Mouse (Mus musculus) heart, postnatal 10 days (tissue): ENCODE data around the gene Naip2. TPM values are rescaled to one million over a fixed set of nuclear protein-coding genes. Genes with fewer than 3 reads are reported as not detected.
"Not testable (repeated sequence)": the region's sequence is repeated elsewhere in the genome, so short reads cannot be mapped to it uniquely, and the experiment has no call there.

Experiments used
- DNase-seq, 2 experiments: peaks; one replicate each; pipeline ENCODE4 v3.0.0; 2021
- intact Hi-C: fragments of 180-260 bp; cut with DNase I; formaldehyde crosslinking; loops from one replicate; pipeline ENCODE4 v1.15.1; 2025
- total RNA-seq, 2 experiments: library from RNA; stranded (reverse); gene quantifications; 2 replicates each; pipeline ENCODE4 v1.2.3; 2021

Gene Naip2
- under 1 TPM; 0.22 to 0.47 TPM for total RNA-seq

GRCm38 (mm10) chr13:100201659-100202333, at the start of gene Naip2:
Gene Naip2 (minus strand): TSS chr13:100202092.
- intact Hi-C loops, result not testable (repeated sequence)
- DNase-seq, result peak in 1 of 2 experiments; percentile 1

- DNase-seq, intact Hi-C loops: not testable (repeated sequence)
Measured at GRCm38 (mm10) chr13:100246896-100247519, 45.1 kb upstream of the Naip2 start.

- DNase-seq, intact Hi-C loops: not testable (repeated sequence)
Measured at GRCm38 (mm10) chr13:100246223-100246622, 44.3 kb upstream of the Naip2 start, which contains the start of gene Naip5. Gene Naip5 (minus strand): TSS chr13:100246323.

- no peak for DNase-seq
- intact Hi-C loops, result no loop called here
Measured at GRCm38 (mm10) chr13:100243702-100244101, 41.8 kb upstream of the Naip2 start.

- DNase-seq, intact Hi-C loops: not testable (repeated sequence)
Measured at GRCm38 (mm10) chr13:100213683-100214082, 11.8 kb upstream of the Naip2 start.

- intact Hi-C loops, result no loop called here
- peak; percentile 74 to 79 for DNase-seq
Measured at GRCm38 (mm10) chr13:100210540-100210939, 8.6 kb upstream of the Naip2 start.

- no peak for DNase-seq
- intact Hi-C loops, result no loop called here
Measured at GRCm38 (mm10) chr13:100203319-100203718, 1.4 kb upstream of the Naip2 start.

GRCm38 (mm10) chr13:100200778-100201177, 1.1 kb downstream of the Naip2 start:
- intact Hi-C loops, result no loop called here
- DNase-seq, result no peak

GRCm38 (mm10) chr13:100195421-100195820, 6.5 kb downstream of the Naip2 start:
- intact Hi-C loops, result no loop called here
- DNase-seq, result no peak

- intact Hi-C loops, DNase-seq: not testable (repeated sequence)
Measured at GRCm38 (mm10) chr13:100183111-100183510, 18.8 kb downstream of the Naip2 start.

- DNase-seq, result peak in 1 of 2 experiments; percentile 4
- intact Hi-C loops, result not testable (repeated sequence)
Measured at GRCm38 (mm10) chr13:100174360-100174759, 27.5 kb downstream of the Naip2 start.

- DNase-seq, intact Hi-C loops: not testable (repeated sequence)
Measured at GRCm38 (mm10) chr13:100166378-100166777, 35.5 kb downstream of the Naip2 start.

- DNase-seq, intact Hi-C loops: not testable (repeated sequence)
Measured at GRCm38 (mm10) chr13:100162467-100162866, 39.4 kb downstream of the Naip2 start.

- DNase-seq, intact Hi-C loops: not testable (repeated sequence)
Measured at GRCm38 (mm10) chr13:100161171-100161870, 40.6 kb downstream of the Naip2 start.

- intact Hi-C loops, result no loop called here
- no peak for DNase-seq
Measured at GRCm38 (mm10) chr13:100156624-100157023, 45.3 kb downstream of the Naip2 start.

GRCm38 (mm10) chr13:100152659-100153058, 49.2 kb downstream of the Naip2 start:
- intact Hi-C loops, result no loop called here
- DNase-seq, result peak in 1 of 2 experiments; percentile 10

GRCm38 (mm10) chr13:100141646-100142314, 60.1 kb downstream of the Naip2 start:
- no peak for DNase-seq
- intact Hi-C loops, result no loop called here

GRCm38 (mm10) chr13:100125258-100125643, 76.6 kb downstream of the Naip2 start:
- intact Hi-C loops, result loop anchor here (10.0 kb wide), 1 partner anchor 370 kb away; the partner anchor contains the start of gene Gtf2h2
- DNase-seq, result no peak

GRCm38 (mm10) chr13:100124423-100125257, 77.3 kb downstream of the Naip2 start, which contains the start of gene Smn1:
Gene Smn1 (plus strand): TSS chr13:100124852.
- DNase-seq, result peak; percentile 94 to 96
- intact Hi-C loops, result loop anchor here (10.0 kb wide), 1 partner anchor 370 kb away; the partner anchor contains the start of gene Gtf2h2

- intact Hi-C loops, result loop anchor here (10.0 kb wide), 1 partner anchor 371 kb away; the partner anchor contains the start of gene Gtf2h2
- no peak for DNase-seq
Measured at GRCm38 (mm10) chr13:100123970-100124369, 77.9 kb downstream of the Naip2 start.
